Mouse (Mus musculus): ENCODE measurements around the gene Gpr183. TPM values are rescaled to one million over a fixed set of nuclear protein-coding genes. Genes with fewer than 3 reads are reported as not detected.

Gpr183 gene
- polyA plus RNA-seq (2015; fragmentation: Nextera tagmentation; extraction: Ambion mirVana): 1.9 and 2.1 TPM in 2 replicates

GRCm38 (mm10) chr14:121964990-121965389 is at the start of gene Gpr183:
TSS of gene Gpr183 (minus strand) at chr14:121965195.

GRCm38 (mm10) chr14:121915621-121916020 is 49.4 kb downstream of the Gpr183 start, which contains the start of gene Gpr18:
TSS of gene Gpr18 (minus strand) at chr14:121915781.

Other genes with a start within 250 kb of the Gpr183 start
- gene Dock9, start 167.4 kb downstream of the Gpr183 start, polyA plus RNA-seq (2015; fragmentation: Nextera tagmentation; extraction: Ambion mirVana): 8.0 and 8.6 TPM in 2 replicates
- 34.9 and 36.4 TPM in 2 replicates for gene Ubac2, start 86.6 kb downstream of the Gpr183 start, polyA plus RNA-seq (2015; fragmentation: Nextera tagmentation; extraction: Ambion mirVana)
- 0.08 TPM in 1 of 2 replicates, not detected in the other for gene Gpr18, start 49.4 kb downstream of the Gpr183 start, polyA plus RNA-seq (2015; fragmentation: Nextera tagmentation; extraction: Ambion mirVana)
- not detected in 2 replicates for gene Timm8a2, start 69.5 kb upstream of the Gpr183 start, polyA plus RNA-seq (2015; fragmentation: Nextera tagmentation; extraction: Ambion mirVana)
- gene Tm9sf2, start 141.8 kb upstream of the Gpr183 start, polyA plus RNA-seq (2015; fragmentation: Nextera tagmentation; extraction: Ambion mirVana): 121 and 131 TPM in 2 replicates
- gene Clybl, start 216.5 kb upstream of the Gpr183 start, polyA plus RNA-seq (2015; fragmentation: Nextera tagmentation; extraction: Ambion mirVana): 17.2 and 24.6 TPM in 2 replicates

Data from urinary bladder, postnatal 0 days (tissue).